Mouse (Mus musculus) hindbrain, postnatal 0 days (tissue): Measurements from ENCODE around the gene Phf24. TPM values are rescaled to one million over a fixed set of nuclear protein-coding genes. Genes with fewer than 3 reads are reported as not detected.

Source experiments
- ATAC-seq: fragments of 200-750 bp; cut with Nextera tagmentation; 2 replicates; pipeline ENCODE4 v1.8.0; 2017; ENCODE audit warnings: mild to moderate bottlenecking, moderate TSS enrichment, moderate library complexity
- DNase-seq: peaks from one replicate; pipeline ENCODE4 v3.0.0-alpha.2; 2015; ENCODE audit warnings: low spot score
- H3K27ac ChIP-seq: fragments of 300-500 bp; sonication (generic); 2 replicates; pipeline ENCODE4 v1.5.1; 2014; ENCODE audit warnings: mild to moderate bottlenecking
- H3K27me3 ChIP-seq: fragments of 300-500 bp; sonication (generic); 2 replicates; pipeline ENCODE4 v1.6.1; 2014; ENCODE audit warnings: low read length, mixed read lengths; ENCODE audit not compliant: insufficient read depth
- H3K36me3 ChIP-seq: fragments of 300-500 bp; sonication (generic); 2 replicates; pipeline ENCODE4 v1.6.1; 2014; ENCODE audit warnings: low read length, mixed read lengths; ENCODE audit not compliant: insufficient read depth
- H3K4me1 ChIP-seq: fragments of 300-500 bp; sonication (generic); 2 replicates; pipeline ENCODE4 v1.6.1; 2014; ENCODE audit warnings: antibody characterized with exemption, low read length, mixed read lengths; ENCODE audit not compliant: insufficient read depth
- H3K4me2 ChIP-seq: fragments of 300-500 bp; sonication (generic); 2 replicates; pipeline ENCODE4 v1.6.1; 2014; ENCODE audit warnings: low read depth, mild to moderate bottlenecking, low read length, moderate library complexity, mixed read lengths
- H3K4me3 ChIP-seq: fragments of 300-500 bp; sonication (generic); 2 replicates; pipeline ENCODE4 v1.5.1; 2014; ENCODE audit warnings: low read length
- H3K9ac ChIP-seq: fragments of 300-500 bp; sonication (generic); replicated peaks from 2 replicates; pipeline ENCODE4 v1.6.1; 2014; ENCODE audit warnings: mild to moderate bottlenecking, low read length, moderate library complexity, mixed read lengths
- H3K9me3 ChIP-seq: fragments of 300-500 bp; sonication (generic); 2 replicates; pipeline ENCODE4 v1.6.1; 2016; ENCODE audit warnings: low read length, mixed read lengths
- CTCF ChIP-seq: IDR thresholded peaks from 2 replicates; pipeline ENCODE4 v1.5.1; 2016; ENCODE audit warnings: antibody characterized with exemption, control low read depth, low read depth
- WGBS: fragments of 180-500 bp; shearing (Covaris S2); extraction: QIAGEN DNeasy Blood & Tissue Kit; methylation state at CpG from one replicate; pipeline ENCODE4 v1.1.7; 2014; 5-methylcytosine and 5-hydroxymethylcytosine counted together
- polyA plus RNA-seq: library from polyadenylated mRNA; unstranded; fragments of >200 nt; fragmentation: Nextera tagmentation; extraction: Ambion mirVana; gene quantifications from 2 replicates; pipeline ENCODE4 v1.2.1, GENCODE M21; 2015
- total RNA-seq: library from RNA; depleted of rRNA; stranded (reverse); fragments of >200 nt; gene quantifications from 2 replicates; pipeline ENCODE4 v1.2.3, GENCODE M21; 2014

Phf24 gene
- total and polyA plus RNA-seq, 2 experiments from 2014 or later = 38.6 to 130 TPM

- no peaks in the 10 kb centered on the region for H3K27me3 ChIP-seq
- H3K36me3 ChIP-seq = no peaks in the 10 kb centered on the region
- DNase-seq (no peak), ATAC-seq (no peak)
- H3K9ac ChIP-seq = no peak within 1 kb of the TSS
- no peak within 1 kb of the TSS for H3K4me3 ChIP-seq
- H3K4me2 ChIP-seq = no peak within 1 kb of the TSS
- no peaks in the 10 kb centered on the region for H3K4me1 ChIP-seq
- no peak for TF ChIP-seq CTCF
- H3K9me3 ChIP-seq = no peaks in the 10 kb centered on the region
- WGBS = 79% methylated on average over 7 of the region's 7 CpGs
- no peak within 1 kb of the TSS for H3K27ac ChIP-seq
Measured at GRCm38 (mm10) chr4:42874134-42874533, 42.3 kb upstream of the Phf24 start, which contains the start of gene Fam205c. Gene Fam205c, minus strand, starts transcription at chr4:42874234.

GRCm38 (mm10) chr4:42876586-42877291 lies 39.7 kb upstream of the Phf24 start:
- WGBS = 36% methylated on average over 5 of the region's 5 CpGs
- H3K9ac ChIP-seq = no peak overlapping the region
- H3K4me3 ChIP-seq = no peak overlapping the region
- H3K4me1 ChIP-seq = no peaks in the 10 kb centered on the region
- H3K27me3 ChIP-seq = no peaks in the 10 kb centered on the region
- no peak overlapping the region for H3K4me2 ChIP-seq
- DNase-seq (peak; percentile 91), ATAC-seq (peak; percentile 96)
- H3K36me3 ChIP-seq = no peaks in the 10 kb centered on the region
- H3K9me3 ChIP-seq = no peaks in the 10 kb centered on the region
- no peak overlapping the region for H3K27ac ChIP-seq
- TF ChIP-seq CTCF = peak; percentile 82

- Histone ChIP-seq H3K4me2 (no peak overlapping the region), H3K27ac (no peak overlapping the region), H3K9me3 (no peaks in the 10 kb centered on the region), H3K4me1 (no peaks in the 10 kb centered on the region), H3K27me3 (no peaks in the 10 kb centered on the region), H3K36me3 (no peaks in the 10 kb centered on the region), H3K4me3 (no peak overlapping the region), H3K9ac (no peak overlapping the region)
- 89% methylated on average over 2 of the region's 2 CpGs for WGBS
- no peak for TF ChIP-seq CTCF
- DNase-seq (no peak), ATAC-seq (no peak)
Measured at GRCm38 (mm10) chr4:42877657-42878056, 38.8 kb upstream of the Phf24 start.

GRCm38 (mm10) chr4:42879829-42880676 lies 36.4 kb upstream of the Phf24 start:
- H3K4me2 ChIP-seq = no peak overlapping the region
- TF ChIP-seq CTCF = no peak; the same call in 1 of the 2 replicates
- H3K36me3 ChIP-seq = no peaks in the 10 kb centered on the region
- H3K27me3 ChIP-seq = no peaks in the 10 kb centered on the region
- ATAC-seq = no peak
- peak; percentile 65 for DNase-seq
- H3K4me3 ChIP-seq = no peak overlapping the region
- 74% methylated on average over 16 of the region's 16 CpGs for WGBS
- no peaks in the 10 kb centered on the region for H3K4me1 ChIP-seq
- H3K9me3 ChIP-seq = no peaks in the 10 kb centered on the region
- peak overlapping the region; percentile 26; the same call in 1 of the 2 replicates for H3K27ac ChIP-seq
- H3K9ac ChIP-seq = 0 out of 2 replicates have a peak overlapping the region, but pooled peaks have one; percentile 21

- TF ChIP-seq CTCF = no peak
- H3K9me3 ChIP-seq = no peaks in the 10 kb centered on the region
- ATAC-seq (no peak), DNase-seq (no peak)
- no peak overlapping the region for H3K4me2 ChIP-seq
- H3K27ac ChIP-seq = peak overlapping the region; percentile 26; the same call in 1 of the 2 replicates
- WGBS = 44% methylated on average over 1 of the region's 1 CpGs
- H3K4me1 ChIP-seq = no peaks in the 10 kb centered on the region
- no peaks in the 10 kb centered on the region for H3K36me3 ChIP-seq
- H3K9ac ChIP-seq = no peak overlapping the region
- H3K27me3 ChIP-seq = no peaks in the 10 kb centered on the region
- H3K4me3 ChIP-seq = no peak overlapping the region
Measured at GRCm38 (mm10) chr4:42880677-42880948, 35.8 kb upstream of the Phf24 start.

- no peak for TF ChIP-seq CTCF
- Histone ChIP-seq H3K4me3 (no peak overlapping the region), H3K27ac (no peak overlapping the region), H3K36me3 (no peaks in the 10 kb centered on the region), H3K4me1 (no peaks in the 10 kb centered on the region), H3K9me3 (no peaks in the 10 kb centered on the region), H3K9ac (no peak overlapping the region), H3K27me3 (no peaks in the 10 kb centered on the region), H3K4me2 (no peak overlapping the region)
- no peak for DNase-seq
- 89% methylated on average over 6 of the region's 6 CpGs for WGBS
- no peak for ATAC-seq
Measured at GRCm38 (mm10) chr4:42886926-42887325, 29.5 kb upstream of the Phf24 start.
